Mouse (Mus musculus) embryonic facial prominence, embryonic 11.5 days (tissue): ENCODE measurements at regions not wholly inside any gene's neighbourhood (a gene's known extent, or its start where the extent isn't known, plus 50 kb on each side); places are given as distances from the start of the nearest gene placed in this dataset.

Experiments
- ATAC-seq: fragments of 200-750 bp; cut with Nextera tagmentation; replicated peaks from 2 replicates; pipeline ENCODE4 v1.8.0; 2017; ENCODE audit warnings: low read depth; ENCODE audit not compliant: insufficient number of reproducible peaks, low FRiP score, low TSS enrichment
- DNase-seq: peaks from one replicate; pipeline ENCODE4 v3.0.0-alpha.2; 2015; ENCODE audit warnings: low spot score
- H3K27ac ChIP-seq: fragments of 300-500 bp; sonication (generic); replicated peaks from 2 replicates; pipeline ENCODE4 v1.5.1; 2014; ENCODE audit warnings: mild to moderate bottlenecking, low read depth, low read length, control low read depth
- H3K27me3 ChIP-seq: fragments of 300-500 bp; sonication (generic); 2 replicates; pipeline ENCODE4 v1.6.1; 2014; ENCODE audit warnings: mild to moderate bottlenecking, low read length, moderate library complexity, mixed read lengths; ENCODE audit not compliant: control insufficient read depth, insufficient read depth
- H3K36me3 ChIP-seq: fragments of 300-500 bp; sonication (generic); replicated peaks from 2 replicates; pipeline ENCODE4 v1.6.1; 2014; ENCODE audit warnings: low read depth, mild to moderate bottlenecking, low read length, moderate library complexity, mixed read lengths; ENCODE audit not compliant: control insufficient read depth, insufficient read depth
- H3K4me1 ChIP-seq: fragments of 300-500 bp; sonication (generic); 2 replicates; pipeline ENCODE4 v1.6.1; 2014; ENCODE audit warnings: low read length, mixed read lengths; ENCODE audit not compliant: control insufficient read depth, insufficient read depth
- H3K4me2 ChIP-seq: fragments of 300-500 bp; sonication (generic); 2 replicates; pipeline ENCODE4 v1.6.1; 2014; ENCODE audit warnings: low read depth, mild to moderate bottlenecking, control low read depth, low read length, moderate library complexity
- H3K4me3 ChIP-seq: fragments of 300-500 bp; sonication (generic); 2 replicates; pipeline ENCODE4 v1.5.1; 2014; ENCODE audit warnings: low read depth, low read length, control low read depth
- H3K9ac ChIP-seq: fragments of 300-500 bp; sonication (generic); replicated peaks from 2 replicates; pipeline ENCODE4 v1.6.1; 2014; ENCODE audit warnings: mild to moderate bottlenecking, control low read depth, low read length
- H3K9me3 ChIP-seq: fragments of 300-500 bp; sonication (generic); replicated peaks from 2 replicates; pipeline ENCODE4 v1.6.1; 2016; ENCODE audit warnings: mild to moderate bottlenecking, low read length, inconsistent platforms, mixed read lengths; ENCODE audit not compliant: control insufficient read depth
- WGBS: fragments of 180-500 bp; shearing (Covaris S2); extraction: QIAGEN DNeasy Blood & Tissue Kit; methylation state at CpG from one replicate; pipeline ENCODE4 v1.1.7; 2014; 5-methylcytosine and 5-hydroxymethylcytosine counted together

DNA sequence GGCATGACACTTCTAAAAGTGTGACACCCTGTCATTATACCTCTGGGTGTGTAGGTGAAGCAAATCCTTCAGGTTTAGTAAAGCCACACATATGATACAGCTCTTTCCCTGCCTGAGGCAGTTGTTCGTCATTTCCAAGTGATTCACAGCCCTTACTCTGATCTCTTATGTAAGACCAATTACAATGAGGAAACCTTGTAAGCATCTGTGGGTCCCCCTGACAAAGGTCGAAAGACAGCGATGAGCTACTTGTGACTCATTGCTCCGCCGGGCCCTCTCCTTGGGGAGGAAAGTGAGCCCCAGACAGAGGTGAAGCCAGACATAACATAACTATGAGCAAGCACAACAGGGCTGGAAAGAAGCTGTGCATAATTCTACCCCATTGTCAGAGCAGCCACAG is 52.7 kb upstream of the Mast4 start:
- Histone ChIP-seq H3K9me3 (no peaks in the 10 kb centered on the region), H3K36me3 (no peaks in the 10 kb centered on the region), H3K4me3 (no peak overlapping the region), H3K27ac (no peak overlapping the region), H3K4me2 (no peak overlapping the region), H3K9ac (no peak overlapping the region), H3K4me1 (no peaks in the 10 kb centered on the region), H3K27me3 (no peaks in the 10 kb centered on the region)
- ATAC-seq (no peak), DNase-seq (no peak)
- 94% methylated on average over 5 of the region's 5 CpGs for WGBS
